Mouse (Mus musculus): ENCODE measurements around the gene Magee1. TPM values are rescaled to one million over a fixed set of nuclear protein-coding genes. Genes with fewer than 3 reads are reported as not detected.
"Not testable (repeated sequence)": the region's sequence is repeated elsewhere in the genome, so short reads cannot be mapped to it uniquely, and the experiment has no call there.

Gene Magee1
- 77.5 and 93.9 TPM in 2 replicates for polyA plus RNA-seq (2012; rRNA removed)

DNA sequence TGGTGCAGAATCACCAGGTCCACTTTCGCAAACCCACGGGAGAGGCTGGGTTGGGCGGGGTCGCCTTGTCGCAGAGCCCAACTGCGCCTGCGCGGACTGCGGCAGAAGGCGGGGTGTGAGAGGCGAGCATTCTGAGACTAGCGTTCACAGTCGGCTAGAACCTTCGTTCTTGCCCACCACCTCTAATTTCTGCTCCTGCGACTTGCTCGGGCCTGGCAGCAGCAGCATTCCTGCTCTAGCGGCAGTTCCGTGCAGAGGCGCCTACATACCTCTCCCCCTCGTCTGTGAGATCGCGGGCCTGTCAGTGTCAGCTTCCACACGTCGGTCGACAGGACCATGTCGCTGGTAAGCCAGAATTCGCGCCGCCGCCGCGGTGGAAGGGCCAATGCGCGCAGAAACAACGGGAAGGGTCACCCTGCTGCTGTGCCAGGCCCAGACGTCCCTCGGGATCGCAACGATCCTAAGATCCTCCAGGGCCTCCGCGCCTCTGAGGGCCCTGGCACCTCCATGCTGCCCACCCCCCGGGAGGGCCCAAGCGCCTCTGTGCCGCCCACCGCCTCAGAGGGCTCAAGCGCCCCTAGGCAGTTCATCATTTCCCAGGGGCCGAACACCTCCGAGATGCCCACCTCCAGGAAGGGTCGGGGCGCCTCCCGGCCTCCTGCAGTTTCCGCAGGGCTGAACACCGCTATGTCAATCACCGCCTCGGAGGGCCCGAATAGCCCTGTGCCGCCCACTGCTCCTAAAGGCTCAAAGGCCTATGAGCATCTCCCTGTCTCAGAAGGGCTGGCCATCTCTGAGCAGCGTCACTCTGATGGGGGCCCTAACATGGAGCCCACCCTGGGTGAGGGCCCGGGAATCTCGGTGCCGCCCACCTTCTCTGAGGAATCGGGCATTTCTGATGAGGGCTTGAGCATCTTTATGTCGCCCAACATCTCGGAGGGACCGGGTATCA lies at the start of gene Magee1:
TSS of gene Magee1 (plus strand) at position 104 of the 952 bp plus-strand sequence.
- DNase-seq (ENCODE audit: extremely low spot score in 1 of 2, low spot score in 1 of 2) = peak; percentile 67 to 90

GRCm38 (mm10) chrX:105079151-105079550 lies 41.0 kb upstream of the Magee1 start:
- DNase-seq (ENCODE audit: extremely low spot score in 1 of 2, low spot score in 1 of 2) = no peak

- DNase-seq (ENCODE audit: extremely low spot score in 1 of 2, low spot score in 1 of 2) = peak; percentile 88 to 96
Measured at GRCm38 (mm10) chrX:105079615-105080092, 40.5 kb upstream of the Magee1 start, which contains the start of gene Pbdc1. Pbdc1 (plus strand) TSS chrX:105079756.

DNA sequence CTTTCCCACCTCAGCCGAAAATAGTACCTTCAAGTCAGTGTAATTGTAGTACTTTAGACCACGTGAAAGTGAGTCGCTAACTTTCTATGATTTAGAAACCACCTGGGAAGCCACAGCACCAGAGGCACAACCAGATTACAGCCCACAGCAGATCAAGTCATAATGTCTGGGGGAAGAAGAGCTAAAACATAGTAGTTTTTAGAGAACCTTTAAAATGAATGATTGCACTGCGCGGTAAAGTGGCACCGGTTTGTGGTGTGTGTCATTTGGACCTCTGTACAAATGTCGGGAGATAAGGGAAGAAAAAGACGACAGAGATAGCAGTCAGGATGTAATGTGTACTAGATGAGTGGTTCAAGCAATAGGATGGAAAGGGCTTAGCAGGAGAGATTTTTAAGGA lies 40.1 kb upstream of the Magee1 start:
- DNase-seq (ENCODE audit: extremely low spot score in 1 of 2, low spot score in 1 of 2) = no peak

DNA sequence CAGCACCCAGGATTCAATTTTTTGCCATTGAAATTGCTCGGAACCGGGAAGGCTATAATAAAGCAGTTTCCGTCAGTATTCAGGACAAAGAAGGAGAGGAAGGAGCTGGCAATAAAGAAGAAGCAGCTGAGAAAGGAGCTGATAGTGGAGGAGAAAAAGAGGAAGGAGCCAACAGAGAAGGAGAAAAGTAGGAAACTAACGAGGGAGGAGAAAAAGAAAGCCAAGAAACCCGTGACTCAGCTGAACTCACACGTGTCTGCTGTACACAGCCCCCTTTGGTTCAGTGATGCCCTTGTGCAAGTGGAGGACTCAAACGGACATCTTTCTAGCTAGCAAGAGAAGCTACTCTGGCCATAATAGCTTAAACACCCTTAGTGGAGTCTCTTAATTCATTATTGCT lies 37.2 kb upstream of the Magee1 start:
- DNase-seq (ENCODE audit: extremely low spot score in 1 of 2, low spot score in 1 of 2) = not testable (repeated sequence)

GRCm38 (mm10) chrX:105104175-105104574 lies 16.0 kb upstream of the Magee1 start:
- peak in 1 of 2 experiments; percentile 68 for DNase-seq (ENCODE audit: extremely low spot score in 1 of 2, low spot score in 1 of 2)

- DNase-seq (ENCODE audit: extremely low spot score in 1 of 2, low spot score in 1 of 2) = no peak
Measured at GRCm38 (mm10) chrX:105114994-105115393, 5.2 kb upstream of the Magee1 start.

GRCm38 (mm10) chrX:105121227-105121865 lies 1.2 kb downstream of the Magee1 start:
- peak; percentile 66 to 85 for DNase-seq (ENCODE audit: extremely low spot score in 1 of 2, low spot score in 1 of 2)

- DNase-seq (ENCODE audit: extremely low spot score in 1 of 2, low spot score in 1 of 2) = peak in 1 of 2 experiments; percentile 20
Measured at GRCm38 (mm10) chrX:105124903-105125302, 4.7 kb downstream of the Magee1 start.

- no peak for DNase-seq (ENCODE audit: extremely low spot score in 1 of 2, low spot score in 1 of 2)
Measured at GRCm38 (mm10) chrX:105151872-105152461, 31.8 kb downstream of the Magee1 start.

- DNase-seq (ENCODE audit: extremely low spot score in 1 of 2, low spot score in 1 of 2) = not testable (repeated sequence)
Measured at GRCm38 (mm10) chrX:105165007-105165406, 44.8 kb downstream of the Magee1 start.

DNA sequence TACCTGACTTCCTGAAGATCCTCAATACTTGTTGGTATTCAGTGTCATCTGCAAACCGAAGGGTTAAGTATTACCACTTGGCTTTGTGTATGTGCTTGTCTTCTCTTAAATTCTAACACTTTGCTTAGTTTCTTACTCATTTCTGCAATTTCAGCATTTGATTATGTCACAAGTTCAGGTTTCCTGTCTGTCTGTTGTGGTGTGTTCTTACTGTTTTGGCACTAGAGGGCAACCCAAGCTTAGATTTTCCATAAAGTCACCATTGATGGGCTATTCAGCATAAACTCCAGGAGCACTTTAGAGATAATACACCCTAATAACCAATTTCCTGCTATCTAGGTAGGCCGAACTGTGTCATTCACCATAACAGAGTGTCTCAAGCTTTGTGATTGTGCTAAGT lies 47.0 kb downstream of the Magee1 start:
- DNase-seq (ENCODE audit: extremely low spot score in 1 of 2, low spot score in 1 of 2) = no peak

Other genes with a start within 250 kb of the Magee1 start
- 12.1 and 14.6 TPM in 2 replicates for gene Pbdc1, start 40.6 kb upstream of the Magee1 start, polyA plus RNA-seq (2012; rRNA removed)

All from frontal cortex, adult 2 months (tissue).